Mouse (Mus musculus) embryonic facial prominence, embryonic 10.5 days (tissue): ENCODE results near the gene Ubac2. TPM values are rescaled to one million over a fixed set of nuclear protein-coding genes. Genes with fewer than 3 reads are reported as not detected.
A peak's percentile ranks its signal among the peaks of the same experiment; 100 is the strongest.
"Not testable (repeated sequence)": the region's sequence is repeated elsewhere in the genome, so short reads cannot be mapped to it uniquely, and the experiment has no call there.

ENCODE experiments used
- DNase-seq: peaks from one replicate; pipeline ENCODE4 v3.0.0-alpha.2; 2017; ENCODE audit warnings: low spot score
- H3K27ac ChIP-seq: fragments of 300-500 bp; sonication (generic); replicated peaks from 2 replicates; pipeline ENCODE4 v1.5.1; 2016; ENCODE audit warnings: mild to moderate bottlenecking
- H3K27me3 ChIP-seq: fragments of 300-500 bp; sonication (generic); replicated peaks from 2 replicates; pipeline ENCODE4 v1.6.1; 2016; ENCODE audit warnings: low read depth, mild to moderate bottlenecking; ENCODE audit not compliant: poor library complexity, severe bottlenecking
- H3K36me3 ChIP-seq: fragments of 300-500 bp; sonication (generic); replicated peaks from 2 replicates; pipeline ENCODE4 v1.6.1; 2016; ENCODE audit warnings: mild to moderate bottlenecking, moderate library complexity
- H3K4me1 ChIP-seq: fragments of 300-500 bp; sonication (generic); 2 replicates; pipeline ENCODE4 v1.6.1; 2016
- H3K4me3 ChIP-seq: fragments of 300-500 bp; sonication (generic); 2 replicates; pipeline ENCODE4 v1.5.1; 2016; ENCODE audit warnings: mild to moderate bottlenecking, moderate library complexity
- H3K9me3 ChIP-seq: fragments of 300-500 bp; sonication (generic); 2 replicates; pipeline ENCODE4 v1.6.1; 2016; ENCODE audit warnings: mild to moderate bottlenecking
- WGBS: fragments of 180-500 bp; shearing (Covaris S2); methylation state at CpG from one replicate; pipeline ENCODE4 v1.1.7; 2016; 5-methylcytosine and 5-hydroxymethylcytosine counted together
- polyA plus RNA-seq: library from polyadenylated mRNA; unstranded; fragments of >200 nt; fragmentation: Nextera tagmentation; extraction: Ambion mirVana; gene quantifications from 2 replicates; pipeline ENCODE4 v1.2.1, GENCODE M21; 2016

Gene Ubac2
- polyA plus RNA-seq, 1 experiment from 2014 or later, result 70.5 TPM

- Histone ChIP-seq H3K4me1 (peaks cover 8% of the 10 kb centered on the region), H3K9me3 (no peaks in the 10 kb centered on the region), H3K36me3 (no peaks in the 10 kb centered on the region), H3K4me3 (no peak overlapping the region), H3K27me3 (no peaks in the 10 kb centered on the region), H3K27ac (no peak overlapping the region)
- no peak for DNase-seq
- WGBS, result 89% methylated on average over 6 of the region's 6 CpGs
These were observed 183.0 kb downstream of the Ubac2 start for GRCm38 (mm10) chr14:122061376-122061775.

- no peaks in the 10 kb centered on the region for H3K27me3 ChIP-seq
- H3K4me3 ChIP-seq, result no peak overlapping the region
- WGBS, result 83% methylated on average over 10 of the region's 10 CpGs
- H3K36me3 ChIP-seq, result no peaks in the 10 kb centered on the region
- H3K4me1 ChIP-seq, result peaks cover 8% of the 10 kb centered on the region
- DNase-seq, result peak; percentile 17
- no peaks in the 10 kb centered on the region for H3K9me3 ChIP-seq
- no peak overlapping the region for H3K27ac ChIP-seq
These were observed 184.1 kb downstream of the Ubac2 start for GRCm38 (mm10) chr14:122062411-122063090.

- no peaks in the 10 kb centered on the region for H3K9me3 ChIP-seq
- H3K4me1 ChIP-seq, result no peaks in the 10 kb centered on the region
- no peaks in the 10 kb centered on the region for H3K36me3 ChIP-seq
- DNase-seq, result no peak
- no peak overlapping the region for H3K4me3 ChIP-seq
- no peak overlapping the region for H3K27ac ChIP-seq
- no peaks in the 10 kb centered on the region for H3K27me3 ChIP-seq
- WGBS, result 86% methylated on average over 5 of the region's 5 CpGs
These were observed 185.2 kb downstream of the Ubac2 start for GRCm38 (mm10) chr14:122063599-122063998.

GRCm38 (mm10) chr14:122064519-122064918 is 186.1 kb downstream of the Ubac2 start:
- Histone ChIP-seq H3K27me3 (no peaks in the 10 kb centered on the region), H3K36me3 (no peaks in the 10 kb centered on the region), H3K4me1 (peaks cover 2% of the 10 kb centered on the region; the same call in 1 of the 2 replicates), H3K9me3 (no peaks in the 10 kb centered on the region), H3K27ac (no peak overlapping the region), H3K4me3 (no peak overlapping the region)
- peak; percentile 71 for DNase-seq
- 12% methylated on average over 2 of the region's 2 CpGs for WGBS

- Histone ChIP-seq H3K4me3 (no peak overlapping the region), H3K9me3 (no peaks in the 10 kb centered on the region), H3K27ac (no peak overlapping the region), H3K36me3 (no peaks in the 10 kb centered on the region), H3K27me3 (no peaks in the 10 kb centered on the region), H3K4me1 (peaks cover 4% of the 10 kb centered on the region; the same call in 1 of the 2 replicates)
- 65% methylated on average over 4 of the region's 4 CpGs for WGBS
- DNase-seq, result no peak
These were observed 187.8 kb downstream of the Ubac2 start for GRCm38 (mm10) chr14:122066243-122066642.

- DNase-seq, H3K9me3 ChIP-seq, H3K4me3 ChIP-seq, H3K27me3 ChIP-seq, H3K36me3 ChIP-seq, H3K27ac ChIP-seq, H3K4me1 ChIP-seq: not testable (repeated sequence)
- WGBS, result 41% methylated on average over 3 of the region's 3 CpGs
These were observed 189.6 kb downstream of the Ubac2 start for GRCm38 (mm10) chr14:122068036-122068435.

GRCm38 (mm10) chr14:122068801-122069695 is 190.6 kb downstream of the Ubac2 start:
- DNase-seq, result no peak
- no peaks in the 10 kb centered on the region for H3K36me3 ChIP-seq
- H3K4me3 ChIP-seq, result no peak overlapping the region
- WGBS, result 65% methylated on average over 11 of the region's 11 CpGs
- no peaks in the 10 kb centered on the region for H3K9me3 ChIP-seq
- no peaks in the 10 kb centered on the region for H3K27me3 ChIP-seq
- H3K27ac ChIP-seq, result no peak overlapping the region
- peaks cover 4% of the 10 kb centered on the region; the same call in 1 of the 2 replicates for H3K4me1 ChIP-seq

GRCm38 (mm10) chr14:122069948-122070347 is 191.5 kb downstream of the Ubac2 start:
- Histone ChIP-seq H3K9me3 (no peaks in the 10 kb centered on the region), H3K4me1 (peaks cover 4% of the 10 kb centered on the region; the same call in 1 of the 2 replicates), H3K27me3 (no peaks in the 10 kb centered on the region), H3K4me3 (no peak overlapping the region), H3K36me3 (no peaks in the 10 kb centered on the region), H3K27ac (no peak overlapping the region)
- WGBS, result 88% methylated on average over 3 of the region's 3 CpGs
- DNase-seq, result no peak

Other genes with a start within 250 kb of the Ubac2 start
- gene Dock9, start 80.8 kb upstream of the Ubac2 start, polyA plus RNA-seq, result 4.0 and 4.1 TPM in 2 replicates
- gene Gpr18, start 37.2 kb downstream of the Ubac2 start, polyA plus RNA-seq, result 0.22 TPM in 1 of 2 replicates, not detected in the other
- gene Gpr183, start 86.6 kb downstream of the Ubac2 start, polyA plus RNA-seq, result 2.4 and 2.9 TPM in 2 replicates
- not detected in 2 replicates for gene Timm8a2, start 156.1 kb downstream of the Ubac2 start, polyA plus RNA-seq
- gene Tm9sf2, start 228.4 kb downstream of the Ubac2 start, polyA plus RNA-seq, result 120 and 124 TPM in 2 replicates